Mouse (Mus musculus) c-Kit-negative CD71-positive TER-119-positive erythroid progenitor cells, embryonic 14.5 days (primary cell): Measurements from ENCODE around the gene Cat.
A peak's percentile ranks its signal among the peaks of the same experiment; 100 is the strongest.

ENCODE experiments used
- DNase-seq: peaks from one replicate; pipeline ENCODE4 v3.0.0-alpha.2; 2013; ENCODE audit warnings: low read depth, low spot score

Gene Cat

GRCm38 (mm10) chr2:103477456-103477855 is 7.5 kb downstream of the Cat start:
- DNase-seq = no peak

DNA sequence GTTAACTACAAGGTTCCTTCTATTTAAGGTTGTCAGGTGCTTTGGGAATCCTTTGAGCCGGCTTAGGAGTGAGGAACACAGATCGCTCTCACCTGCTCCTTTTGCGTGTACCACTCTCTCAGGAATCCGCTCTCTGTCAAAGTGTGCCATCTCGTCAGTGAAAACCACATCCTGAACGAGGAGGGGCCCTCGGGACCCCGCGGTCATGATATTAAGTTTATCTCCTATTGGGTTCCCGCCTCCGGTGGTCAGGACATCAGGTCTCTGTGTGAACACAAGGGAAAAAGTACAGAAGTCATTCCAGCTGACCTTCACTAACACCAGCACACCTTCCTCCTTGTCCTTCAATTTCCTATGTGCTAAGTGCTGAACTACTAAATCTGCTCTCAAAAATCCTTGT is 8.3 kb downstream of the Cat start:
- DNase-seq = no peak

DNA sequence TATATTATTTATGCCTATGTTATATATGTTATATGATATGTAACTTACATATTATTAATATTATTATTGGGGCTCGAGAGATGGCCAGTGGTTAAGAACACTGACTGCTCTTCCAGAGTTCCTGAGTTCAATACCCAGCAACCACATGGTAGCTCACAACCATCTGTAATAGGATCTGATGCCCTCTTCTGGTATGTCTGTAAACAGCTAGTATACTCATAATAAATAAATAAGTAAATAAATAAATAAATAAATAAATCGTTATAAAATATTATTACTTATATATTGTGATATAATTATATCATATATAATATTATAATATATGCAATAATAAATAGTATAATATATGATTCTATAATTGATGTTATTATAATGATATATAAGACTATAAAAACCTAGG is 8.8 kb downstream of the Cat start:
- no peak for DNase-seq

DNA sequence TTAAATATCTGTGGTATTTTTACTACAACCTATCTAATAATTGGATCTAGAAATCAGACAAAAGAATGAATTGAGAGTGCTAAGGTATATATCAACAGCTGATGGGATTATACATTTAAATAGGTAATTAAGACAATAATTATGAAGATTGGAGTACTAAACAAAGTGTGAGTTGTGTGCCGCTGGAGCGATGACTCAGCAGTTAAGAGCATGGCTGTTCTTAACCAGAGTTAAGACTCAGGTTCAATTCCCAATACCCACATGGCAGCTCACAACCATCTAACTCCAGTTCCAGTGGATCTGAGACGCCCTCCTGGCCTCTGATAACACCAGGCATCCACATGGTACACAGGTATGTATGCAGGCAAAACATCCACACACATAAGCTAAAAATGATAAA is 11.6 kb downstream of the Cat start:
- DNase-seq = no peak

DNA sequence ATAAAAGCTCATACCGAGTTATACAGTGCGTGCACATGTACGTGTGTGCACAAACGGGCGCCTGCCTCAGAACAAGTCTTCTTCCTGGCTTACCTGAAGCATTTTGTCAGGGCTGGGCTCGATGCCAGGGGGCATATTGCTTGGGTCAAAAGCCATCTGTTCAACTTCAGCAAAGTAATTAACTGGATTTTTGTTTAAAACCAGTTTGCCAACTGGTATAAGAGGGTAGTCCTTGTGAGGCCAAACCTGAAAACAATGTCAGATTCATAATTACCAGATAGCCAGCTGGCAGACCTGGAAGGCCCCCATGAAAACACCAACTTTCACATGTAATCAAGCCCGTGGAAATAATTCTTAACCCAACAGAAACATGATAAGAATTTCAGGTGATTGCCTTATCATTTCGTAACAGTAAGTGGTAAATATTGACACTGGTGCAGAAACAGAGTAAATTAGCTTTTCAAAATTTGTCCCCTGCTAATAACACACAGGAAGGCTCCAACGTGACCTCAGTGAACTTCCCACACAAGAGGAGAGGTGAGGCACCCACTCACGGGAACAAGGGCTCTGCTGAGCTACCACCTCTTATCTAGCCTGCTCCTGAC is 17.9 kb downstream of the Cat start:
- no peak for DNase-seq

DNA sequence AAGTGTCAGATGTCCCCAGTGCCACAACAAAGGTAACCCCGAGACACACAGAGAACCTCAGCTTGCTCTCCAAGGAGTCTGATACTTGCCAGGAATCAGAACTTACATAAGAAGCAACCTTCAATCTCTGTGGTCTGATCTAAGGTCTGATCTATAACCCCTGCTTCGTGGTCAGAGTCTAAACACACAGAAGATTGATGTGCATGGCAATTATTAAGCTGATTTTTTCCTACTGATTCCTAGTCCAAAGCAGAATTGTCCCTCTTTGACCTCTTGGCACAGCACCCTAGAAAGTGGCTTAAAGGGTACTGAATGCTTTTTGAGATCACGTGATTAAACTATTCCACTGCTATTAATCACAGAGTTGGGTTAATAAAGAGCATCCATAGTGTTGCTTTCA is 18.7 kb downstream of the Cat start:
- DNase-seq = no peak

GRCm38 (mm10) chr2:103465429-103465828 is 19.5 kb downstream of the Cat start:
- DNase-seq = no peak

DNA sequence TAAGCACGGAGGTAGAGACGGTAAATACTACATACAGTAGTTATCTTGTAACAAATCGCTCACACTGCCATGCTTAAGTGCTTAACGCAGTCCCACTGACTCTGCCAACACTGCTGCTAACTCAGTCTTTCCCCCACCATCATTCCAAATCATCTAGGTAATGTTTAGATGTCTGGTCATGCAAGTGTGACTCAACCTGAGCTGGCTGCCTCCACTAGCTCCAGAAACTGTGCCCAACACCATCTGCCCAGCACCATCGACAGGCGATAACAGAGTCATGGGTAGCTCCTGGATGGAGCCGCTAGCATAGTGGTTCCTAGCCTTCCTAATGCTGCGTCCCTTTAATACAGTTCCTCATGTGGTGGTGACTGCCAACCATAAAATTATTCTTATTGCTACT is 20.4 kb downstream of the Cat start:
- DNase-seq = no peak

- no peak for DNase-seq
Observed at GRCm38 (mm10) chr2:103462746-103463145, 22.2 kb downstream of the Cat start.

GRCm38 (mm10) chr2:103461743-103462142 is 23.2 kb downstream of the Cat start:
- no peak for DNase-seq

DNA sequence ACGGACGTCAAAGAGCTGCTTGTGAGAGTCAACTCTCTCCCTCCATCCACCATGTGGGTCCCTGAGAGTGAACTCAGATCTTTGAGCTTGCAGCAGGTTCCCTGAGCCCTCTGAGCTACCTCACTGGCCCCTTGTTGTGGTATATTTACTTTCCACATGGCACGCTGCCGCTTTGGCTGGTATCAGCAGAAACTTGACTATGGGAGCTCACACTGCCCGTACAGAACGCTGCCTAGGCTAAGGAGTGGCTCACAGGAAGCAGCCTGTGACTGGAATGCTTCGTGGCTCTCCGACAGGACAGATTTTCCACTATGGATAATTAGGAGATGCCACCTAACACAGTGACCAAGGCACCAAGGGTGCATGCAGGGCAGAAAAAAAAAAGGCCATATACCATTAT is 23.8 kb downstream of the Cat start:
- no peak for DNase-seq

- no peak for DNase-seq
Observed at GRCm38 (mm10) chr2:103459069-103459468, 25.9 kb downstream of the Cat start.

GRCm38 (mm10) chr2:103457628-103458027 is 27.3 kb downstream of the Cat start:
- no peak for DNase-seq

DNA sequence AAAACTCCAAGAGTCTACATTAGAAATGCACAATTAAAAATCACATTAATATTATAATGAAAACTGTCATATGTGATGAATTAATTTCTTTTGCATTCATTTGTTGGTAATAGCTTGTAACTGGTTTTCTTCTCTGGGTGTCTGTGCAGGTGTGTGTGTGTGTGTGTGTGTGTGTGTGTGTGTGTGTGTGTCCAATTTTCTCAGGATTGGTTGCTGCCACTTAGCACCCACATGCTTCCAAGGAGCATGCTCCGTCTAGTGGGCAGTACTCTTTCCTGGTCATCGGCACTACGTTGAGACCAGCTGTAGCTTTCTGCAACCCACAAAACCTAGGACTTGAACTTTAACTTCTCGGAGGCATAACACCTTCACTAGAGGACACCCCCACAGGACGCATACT is 27.9 kb downstream of the Cat start:
- DNase-seq = no peak

DNA sequence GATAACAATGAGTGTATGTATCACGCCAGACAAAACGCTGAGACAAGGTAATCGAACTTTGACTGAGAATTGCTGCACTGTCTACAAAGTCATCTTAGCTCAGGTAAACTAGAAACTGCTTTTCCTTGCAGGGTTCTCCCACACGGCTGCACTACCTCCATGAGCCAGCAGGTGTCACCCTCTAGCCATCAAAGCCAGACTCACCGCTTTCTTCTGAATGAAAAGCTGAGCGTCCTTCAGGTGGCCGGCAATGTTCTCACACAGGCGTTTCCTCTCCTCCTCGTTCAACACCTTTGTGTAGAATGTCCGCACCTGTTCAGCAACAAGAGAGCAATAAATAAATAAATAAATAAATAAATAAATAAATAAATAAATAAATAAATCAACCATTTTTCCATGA is 28.3 kb downstream of the Cat start:
- DNase-seq = peak; percentile 60

DNA sequence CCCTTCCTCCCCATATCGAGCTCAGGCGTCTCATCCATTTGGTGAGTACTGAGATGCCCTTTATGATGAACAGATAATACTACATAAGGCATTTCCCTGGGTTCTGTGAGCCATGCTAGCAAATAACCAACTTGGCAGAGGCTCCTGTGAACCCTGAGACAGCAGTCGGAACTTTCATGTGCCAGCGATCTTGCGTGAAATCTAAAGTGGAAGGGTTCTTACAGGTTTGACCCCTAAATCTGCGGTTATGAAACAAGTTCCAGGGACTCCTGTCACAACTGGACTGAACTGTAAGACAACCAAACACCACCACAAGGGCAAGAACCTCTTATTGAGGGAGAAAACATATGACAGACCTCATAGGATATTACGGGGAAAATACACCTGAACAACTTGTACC is 29.2 kb downstream of the Cat start:
- DNase-seq = no peak

DNA sequence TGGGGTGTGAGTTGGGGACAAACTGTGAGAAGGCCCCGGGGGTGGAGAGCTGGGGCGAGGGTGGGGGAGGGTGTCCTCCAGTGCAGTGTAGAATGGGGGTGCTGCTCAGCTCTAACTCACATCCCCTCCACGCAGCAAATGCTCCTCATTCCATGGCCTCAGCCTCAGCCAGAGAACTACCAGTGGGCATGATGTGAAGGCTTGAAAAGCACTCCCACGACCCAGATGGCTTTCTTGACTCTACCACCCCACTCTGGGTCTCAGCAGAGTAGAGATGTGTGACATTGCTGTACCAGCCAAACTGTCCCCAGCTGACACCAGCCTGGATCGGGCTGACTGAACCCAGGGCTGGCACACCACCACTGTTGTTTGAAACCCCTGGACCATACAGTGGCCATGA is 32.4 kb downstream of the Cat start:
- DNase-seq = no peak

DNA sequence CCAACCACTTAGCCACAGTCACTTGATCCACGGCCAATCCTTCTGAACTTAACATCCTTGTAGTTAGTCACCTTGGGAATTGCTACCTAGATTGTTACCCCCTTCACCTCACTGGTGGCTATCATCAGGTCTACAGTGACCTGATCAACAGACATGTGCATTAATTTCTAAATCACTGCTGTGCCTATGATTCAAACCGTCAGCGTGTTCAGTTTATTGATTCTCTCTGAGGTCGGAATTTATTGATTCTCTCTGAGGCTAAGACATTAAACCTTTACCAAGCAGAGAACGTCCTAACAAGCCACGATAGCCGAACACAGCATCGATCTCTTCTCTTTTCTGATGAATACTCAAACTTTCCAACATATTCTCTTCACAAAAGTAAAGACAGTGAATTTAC is 34.7 kb downstream of the Cat start:
- DNase-seq = no peak

DNA sequence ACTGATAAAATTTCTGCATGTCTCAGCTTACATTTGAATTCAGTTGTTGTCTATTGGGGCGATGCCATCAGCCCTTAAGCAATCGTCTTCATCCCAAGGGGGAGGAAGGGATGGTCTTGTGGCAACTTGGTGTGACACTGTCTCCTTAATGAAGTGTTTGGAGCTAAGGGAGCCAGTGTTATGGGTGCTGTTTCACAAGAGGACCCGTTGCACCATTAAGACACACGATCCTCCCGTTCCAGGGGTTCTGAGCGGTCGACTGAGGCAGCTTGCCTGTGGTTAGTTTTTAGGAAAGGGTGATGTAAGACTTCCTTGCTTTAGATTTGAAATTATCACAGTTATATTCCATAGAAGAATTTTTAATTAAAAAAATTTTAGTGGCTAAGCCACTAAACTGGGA is 35.1 kb downstream of the Cat start:
- DNase-seq = no peak

- no peak for DNase-seq
Observed at GRCm38 (mm10) chr2:103448947-103449560, 35.9 kb downstream of the Cat start.

DNA sequence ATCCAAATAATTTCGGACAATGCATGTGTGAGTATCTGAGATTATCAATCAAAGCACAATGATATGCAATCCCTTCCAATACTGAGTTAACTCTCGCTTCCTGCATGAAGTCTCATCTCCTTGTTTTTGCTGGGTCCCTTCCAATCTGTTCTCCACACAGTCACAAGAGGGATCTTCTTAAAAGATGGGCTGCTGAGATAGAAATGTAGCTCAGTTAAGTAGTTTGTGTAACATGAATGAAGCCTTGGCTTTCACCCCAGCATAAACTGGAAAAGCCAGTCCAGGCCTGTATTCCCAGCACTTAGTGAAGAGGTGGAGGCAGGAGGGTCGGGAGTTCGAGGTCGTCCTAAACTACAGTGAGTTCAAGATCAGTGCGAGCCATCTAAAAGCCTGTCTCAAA is 38.6 kb downstream of the Cat start:
- DNase-seq = no peak

GRCm38 (mm10) chr2:103445776-103446175 is 39.2 kb downstream of the Cat start:
- peak; percentile 53 for DNase-seq

- DNase-seq = peak; percentile 38
Observed at GRCm38 (mm10) chr2:103439710-103440109, 45.2 kb downstream of the Cat start.

GRCm38 (mm10) chr2:103439071-103439622 is 45.8 kb downstream of the Cat start:
- no peak for DNase-seq
